Mouse (Mus musculus) testis, adult 2 months (tissue): ENCODE measurements around the gene Csad. TPM values are rescaled to one million over a fixed set of nuclear protein-coding genes. Genes with fewer than 3 reads are reported as not detected.

ENCODE experiments used
- H3K27ac ChIP-seq: fragments of 200-500 bp; 2 replicates; pipeline ENCODE4 v1.5.1; 2012; ENCODE audit warnings: low read depth, low read length; ENCODE audit not compliant: control insufficient read depth, insufficient read depth
- H3K27me3 ChIP-seq: fragments of 200-500 bp; 2 replicates; pipeline ENCODE4 v1.6.1; 2012; ENCODE audit warnings: mild to moderate bottlenecking, low read length, moderate library complexity; ENCODE audit not compliant: control insufficient read depth, insufficient read depth
- H3K36me3 ChIP-seq: fragments of 200-500 bp; 2 replicates; pipeline ENCODE4 v1.6.1; 2012; ENCODE audit warnings: mild to moderate bottlenecking, low read length; ENCODE audit not compliant: control insufficient read depth, insufficient read depth
- H3K4me1 ChIP-seq: fragments of 200-500 bp; 2 replicates; pipeline ENCODE4 v1.6.1; 2012; ENCODE audit warnings: low read length; ENCODE audit not compliant: control insufficient read depth, insufficient read depth
- H3K4me3 ChIP-seq: fragments of 200-500 bp; 2 replicates; pipeline ENCODE4 v1.5.1; 2012; ENCODE audit warnings: low read depth, mild to moderate bottlenecking, low read length, moderate library complexity, mixed read lengths; ENCODE audit not compliant: control insufficient read depth
- CTCF ChIP-seq: fragments of 200-500 bp; IDR thresholded peaks from 2 replicates; pipeline ENCODE4 v1.5.1; 2012; ENCODE audit warnings: low read depth, mild to moderate bottlenecking, inconsistent platforms, low read length, moderate library complexity; ENCODE audit not compliant: control insufficient read depth, insufficient read depth, insufficient replicate concordance
- POLR2A ChIP-seq: fragments of 200-500 bp; IDR thresholded peaks from 2 replicates; pipeline ENCODE4 v1.6.1; 2012; ENCODE audit warnings: low read depth, mild to moderate bottlenecking, inconsistent platforms, low read length, moderate library complexity; ENCODE audit not compliant: control insufficient read depth
- polyA plus RNA-seq: library from polyadenylated mRNA; depleted of rRNA; stranded (reverse); fragments of >200 nt; gene quantifications from 2 replicates; pipeline ENCODE4 v1.2.3, GENCODE M21; 2012

Gene Csad
- polyA plus RNA-seq, 1 experiment: 23.1 TPM

DNA sequence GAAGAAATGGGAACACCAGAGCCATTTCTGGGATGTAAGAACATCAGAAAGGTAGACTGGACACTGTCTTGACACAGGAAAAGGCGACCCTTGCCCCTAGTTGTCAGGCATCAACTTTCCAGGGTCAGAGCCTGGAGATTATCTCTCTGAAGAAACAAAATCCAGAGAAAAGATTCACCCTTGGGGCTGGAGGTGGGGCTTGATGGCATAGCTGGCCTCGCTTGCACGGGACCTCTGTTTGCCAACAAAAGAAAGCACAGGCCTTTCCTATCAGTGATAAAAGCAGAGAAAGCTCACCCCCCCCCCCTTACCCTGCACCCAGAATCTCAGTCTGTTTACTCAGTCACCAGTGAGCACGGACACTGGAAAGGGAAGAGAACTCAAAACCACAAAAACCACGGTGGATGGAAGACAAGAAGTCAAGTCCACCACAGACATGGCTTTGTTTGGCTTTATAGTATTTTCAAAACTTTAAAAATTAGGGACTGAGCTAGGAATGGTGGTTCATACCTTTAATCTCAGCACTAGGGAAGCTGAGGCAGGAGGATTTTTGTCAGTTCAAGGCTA lies 11.6 kb downstream of the Csad start:
- Histone ChIP-seq H3K27me3 (no peaks in the 10 kb centered on the region), H3K36me3 (no peaks in the 10 kb centered on the region), H3K27ac (no peak overlapping the region), H3K4me1 (no peaks in the 10 kb centered on the region), H3K4me3 (no peak overlapping the region)
- no peak for TF ChIP-seq POLR2A
- no peak for TF ChIP-seq CTCF

DNA sequence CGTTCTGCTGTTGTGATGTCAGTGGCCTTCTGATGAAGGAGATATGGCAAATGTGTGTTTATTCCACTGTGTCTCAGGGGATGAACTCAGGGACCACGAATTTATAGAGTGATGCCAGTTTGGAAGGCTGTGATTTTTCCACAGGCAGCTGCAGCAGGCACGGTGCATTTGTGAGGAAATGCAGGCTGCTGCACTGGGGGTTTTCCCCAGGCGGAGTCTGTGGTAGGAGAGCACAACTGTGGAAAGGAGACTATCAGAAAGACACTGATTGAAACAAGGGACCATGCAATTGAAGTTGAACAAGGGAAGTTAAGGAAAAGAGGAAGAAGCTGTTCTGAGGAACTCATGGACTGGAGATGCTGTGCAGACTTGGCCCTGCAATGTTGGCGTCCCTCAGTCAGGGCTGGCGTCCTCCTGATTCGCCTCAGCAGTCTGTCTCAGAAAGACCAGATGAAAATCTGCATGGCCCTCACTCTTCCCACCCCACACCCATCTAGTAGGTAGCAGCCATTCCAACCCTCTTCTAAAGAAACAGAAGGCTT lies 12.2 kb downstream of the Csad start:
- Histone ChIP-seq H3K27me3 (no peaks in the 10 kb centered on the region), H3K4me1 (no peaks in the 10 kb centered on the region), H3K4me3 (no peak overlapping the region), H3K27ac (no peak overlapping the region), H3K36me3 (no peaks in the 10 kb centered on the region)
- TF ChIP-seq POLR2A: no peak
- TF ChIP-seq CTCF: no peak

DNA sequence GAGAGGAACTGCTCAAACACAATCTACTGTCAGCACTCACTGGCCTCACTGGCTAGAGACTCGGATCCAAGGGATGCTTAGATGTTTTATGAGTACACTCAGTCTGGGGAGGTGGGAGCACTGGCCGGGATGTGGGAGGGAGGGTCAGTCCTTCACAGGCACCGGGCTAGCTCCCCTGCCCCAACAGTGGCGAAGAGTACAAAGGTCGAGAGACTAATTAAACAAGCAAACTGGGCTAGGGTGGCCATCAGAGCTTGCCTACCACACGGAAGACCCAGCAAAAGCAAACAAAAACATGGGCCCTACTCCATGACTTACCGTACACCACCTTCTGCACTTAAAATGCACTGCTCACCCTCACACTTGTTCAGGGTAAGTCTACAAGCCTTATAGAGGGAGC lies 12.8 kb downstream of the Csad start:
- H3K4me1 ChIP-seq: no peaks in the 10 kb centered on the region
- no peak for TF ChIP-seq CTCF
- TF ChIP-seq POLR2A: no peak
- H3K27me3 ChIP-seq: no peaks in the 10 kb centered on the region
- H3K27ac ChIP-seq: no peak overlapping the region
- H3K36me3 ChIP-seq: no peaks in the 10 kb centered on the region
- H3K4me3 ChIP-seq: no peak overlapping the region

DNA sequence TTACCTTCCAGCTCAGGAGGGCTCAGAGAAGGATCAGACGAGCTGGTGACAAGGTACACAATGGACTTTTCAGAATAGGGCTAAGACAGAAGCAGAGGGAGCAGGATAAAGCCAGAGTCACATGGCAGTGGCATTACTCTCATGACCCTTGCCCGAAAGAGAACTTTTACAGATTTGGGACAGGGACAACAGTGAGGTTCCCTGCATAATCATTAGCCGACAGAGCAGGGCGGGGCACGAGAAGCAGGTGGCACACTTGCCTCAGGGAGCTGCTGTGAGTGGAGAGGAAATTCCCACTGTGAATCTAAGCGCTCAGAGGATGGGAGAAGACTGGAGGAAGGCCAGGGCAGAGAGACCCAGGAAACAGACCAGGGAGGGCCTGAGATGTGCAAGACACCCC lies 15.6 kb downstream of the Csad start:
- no peak for TF ChIP-seq POLR2A
- no peak for TF ChIP-seq CTCF
- Histone ChIP-seq H3K4me1 (peaks cover 5% of the 10 kb centered on the region), H3K27ac (no peak overlapping the region), H3K27me3 (no peaks in the 10 kb centered on the region), H3K4me3 (no peak overlapping the region), H3K36me3 (no peaks in the 10 kb centered on the region)

DNA sequence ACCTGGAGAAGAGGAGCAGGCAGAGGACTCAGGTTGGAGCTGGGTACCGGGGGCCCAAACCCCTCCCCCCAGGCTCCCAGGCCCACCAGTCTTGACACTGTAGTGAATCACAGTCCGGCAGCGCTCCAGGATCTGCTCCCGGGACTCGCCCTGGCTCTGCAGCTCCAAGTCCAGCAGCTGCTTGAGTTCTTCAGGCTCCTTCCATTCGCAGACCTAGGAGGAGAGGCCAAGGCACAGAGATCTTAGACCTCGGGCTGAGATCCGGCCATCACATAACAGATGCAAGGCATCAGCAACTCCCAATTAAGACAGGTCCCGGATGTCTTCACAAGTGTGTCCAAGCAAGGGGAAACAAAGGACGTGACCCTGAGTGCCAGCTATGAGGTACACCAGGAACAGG lies 16.4 kb downstream of the Csad start:
- Histone ChIP-seq H3K36me3 (no peaks in the 10 kb centered on the region), H3K4me1 (peaks cover 5% of the 10 kb centered on the region), H3K4me3 (no peak overlapping the region), H3K27me3 (no peaks in the 10 kb centered on the region), H3K27ac (no peak overlapping the region)
- TF ChIP-seq POLR2A (no peak), CTCF (no peak)

DNA sequence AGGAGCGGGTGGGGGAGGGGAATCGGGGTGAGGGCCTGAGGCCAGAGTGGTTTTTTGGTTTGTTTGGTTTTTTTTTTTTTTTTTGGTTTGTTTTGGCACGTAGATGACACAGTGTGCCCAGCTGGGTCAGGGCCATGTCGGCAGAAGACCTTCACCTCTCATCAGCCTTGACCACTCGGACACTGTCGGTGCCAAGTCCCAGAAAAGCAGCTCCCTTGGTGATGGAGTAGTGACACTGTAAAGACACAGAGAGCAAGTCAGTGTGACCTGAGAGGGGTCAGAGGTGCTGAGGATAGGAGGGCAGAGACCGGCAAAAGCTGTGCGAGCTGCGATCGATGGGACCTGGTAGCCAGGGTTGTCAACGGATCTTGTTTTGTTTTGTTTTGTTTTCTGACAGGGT lies 18.3 kb downstream of the Csad start:
- no peak for TF ChIP-seq POLR2A
- TF ChIP-seq CTCF: no peak
- no peaks in the 10 kb centered on the region for H3K36me3 ChIP-seq
- no peaks in the 10 kb centered on the region for H3K27me3 ChIP-seq
- H3K4me1 ChIP-seq: peaks cover 5% of the 10 kb centered on the region
- H3K27ac ChIP-seq: no peak overlapping the region
- H3K4me3 ChIP-seq: no peak overlapping the region

DNA sequence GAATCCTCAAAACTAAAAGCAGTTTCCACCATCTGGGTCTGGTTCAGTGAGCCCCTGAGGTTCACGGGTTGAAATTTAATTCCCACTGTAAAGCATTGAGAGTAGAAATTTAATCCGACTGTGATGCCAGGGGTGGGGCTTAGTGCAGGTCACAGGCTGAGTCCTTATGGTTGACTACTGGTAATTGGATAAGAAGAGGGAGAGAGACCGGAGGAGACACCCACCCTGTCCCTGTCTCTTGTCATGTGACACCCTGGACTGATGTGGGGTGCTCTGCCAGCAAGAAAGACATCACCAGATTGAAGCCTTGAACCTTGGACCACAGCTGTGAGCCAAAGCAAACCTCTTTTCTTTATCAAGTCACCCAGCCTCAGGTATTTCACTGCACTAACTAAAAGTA lies 21.4 kb downstream of the Csad start:
- Histone ChIP-seq H3K27me3 (no peaks in the 10 kb centered on the region), H3K4me3 (no peak overlapping the region), H3K27ac (no peak overlapping the region), H3K36me3 (no peaks in the 10 kb centered on the region), H3K4me1 (peaks cover 5% of the 10 kb centered on the region)
- TF ChIP-seq POLR2A (no peak), CTCF (no peak)
